Mouse (Mus musculus): ENCODE measurements around the gene Abhd14b.

The Abhd14b gene

GRCm38 (mm10) chr9:106429221-106430014 lies 17.8 kb upstream of the Abhd14b start, which contains the start of gene Rpl29:
Rpl29 (plus strand) TSS chr9:106429454.
- DNase-seq (ENCODE audit: low read depth, low spot score) = peak; percentile 98

- no peak for DNase-seq (ENCODE audit: low read depth, low spot score)
These were observed 17.3 kb upstream of the Abhd14b start for GRCm38 (mm10) chr9:106430015-106430264.

- DNase-seq (ENCODE audit: low read depth, low spot score) = peak; percentile 78
These were observed 13.9 kb upstream of the Abhd14b start for GRCm38 (mm10) chr9:106433389-106433788.

- DNase-seq (ENCODE audit: low read depth, low spot score) = no peak
These were observed 10.7 kb upstream of the Abhd14b start for GRCm38 (mm10) chr9:106436566-106436965.

GRCm38 (mm10) chr9:106442680-106443079 lies 4.6 kb upstream of the Abhd14b start:
- DNase-seq (ENCODE audit: low read depth, low spot score) = no peak

GRCm38 (mm10) chr9:106444836-106445235 lies 2.4 kb upstream of the Abhd14b start:
- no peak for DNase-seq (ENCODE audit: low read depth, low spot score)

GRCm38 (mm10) chr9:106447951-106448350 lies 692 bp downstream of the Abhd14b start:
- no peak for DNase-seq (ENCODE audit: low read depth, low spot score)

- DNase-seq (ENCODE audit: low read depth, low spot score) = peak; percentile 96
These were observed 1.3 kb downstream of the Abhd14b start for GRCm38 (mm10) chr9:106448498-106449031.

- DNase-seq (ENCODE audit: low read depth, low spot score) = no peak
These were observed 2.7 kb downstream of the Abhd14b start for GRCm38 (mm10) chr9:106449947-106450346.

GRCm38 (mm10) chr9:106450661-106451060 lies 3.4 kb downstream of the Abhd14b start:
- DNase-seq (ENCODE audit: low read depth, low spot score) = peak; percentile 55

GRCm38 (mm10) chr9:106451298-106451697 lies 4.0 kb downstream of the Abhd14b start:
- DNase-seq (ENCODE audit: low read depth, low spot score) = no peak

GRCm38 (mm10) chr9:106451899-106452298 lies 4.6 kb downstream of the Abhd14b start:
- DNase-seq (ENCODE audit: low read depth, low spot score) = no peak

GRCm38 (mm10) chr9:106452351-106452750 lies 5.1 kb downstream of the Abhd14b start:
- no peak for DNase-seq (ENCODE audit: low read depth, low spot score)

- DNase-seq (ENCODE audit: low read depth, low spot score) = peak; percentile 67
These were observed 5.6 kb downstream of the Abhd14b start for GRCm38 (mm10) chr9:106452821-106453220.

- DNase-seq (ENCODE audit: low read depth, low spot score) = peak; percentile 85
These were observed 6.2 kb downstream of the Abhd14b start, which contains the start of gene Pcbp4 for GRCm38 (mm10) chr9:106453271-106454070. Pcbp4 (plus strand) TSS chr9:106453291.

- DNase-seq (ENCODE audit: low read depth, low spot score) = peak; percentile 66
These were observed 7.0 kb downstream of the Abhd14b start for GRCm38 (mm10) chr9:106454071-106454761.

GRCm38 (mm10) chr9:106454888-106455681 lies 7.8 kb downstream of the Abhd14b start:
- peak; percentile 83 for DNase-seq (ENCODE audit: low read depth, low spot score)

GRCm38 (mm10) chr9:106456325-106457162 lies 9.3 kb downstream of the Abhd14b start:
- no peak for DNase-seq (ENCODE audit: low read depth, low spot score)

- no peak for DNase-seq (ENCODE audit: low read depth, low spot score)
These were observed 9.9 kb downstream of the Abhd14b start for GRCm38 (mm10) chr9:106457163-106457559.

GRCm38 (mm10) chr9:106457920-106458319 lies 10.7 kb downstream of the Abhd14b start:
- DNase-seq (ENCODE audit: low read depth, low spot score) = no peak

Measured in brain, adult 2 months (tissue).